ENCODE assay signal across 18 mouse cellular contexts in the genomic region with DNA sequence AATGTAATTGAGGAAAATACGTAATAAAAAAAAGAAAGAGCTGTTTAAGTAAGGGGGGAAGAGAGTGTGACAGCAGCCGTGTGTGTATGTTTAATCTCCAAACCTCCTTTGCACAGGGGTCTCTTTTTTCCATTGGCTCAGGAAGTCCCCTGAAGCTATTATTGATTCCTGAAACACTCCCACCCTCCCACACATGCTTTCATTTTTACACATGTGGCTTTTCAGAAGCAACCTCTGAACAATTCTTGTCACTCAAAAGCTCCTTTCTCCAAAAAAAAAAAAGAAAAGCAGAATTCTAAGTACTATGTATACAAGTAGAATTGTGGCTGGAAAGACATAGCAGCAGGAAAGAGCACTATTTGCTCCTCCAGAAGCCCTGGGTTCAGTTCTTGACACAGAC. TPM values are rescaled to one million over a fixed set of nuclear protein-coding genes. Genes with fewer than 3 reads are reported as not detected.
"Had no signal": no experiment of that assay in that cellular context is flagged by ENCODE, and none has a peak within 500 bp of the region (broad histone marks: within the 10 kb centered on the region; RNA-seq: fewer than 3 reads in every experiment).

No protein-coding gene starts in this region.

- H3K36me3 ChIP-seq: neural tube, embryonic 15.5 days; stomach, embryonic 15.5 days had no signal

- H3K4me2 ChIP-seq: neural tube, embryonic 13.5 days; neural tube, embryonic 15.5 days; stomach, embryonic 15.5 days had no signal

- H3K4me3 ChIP-seq: neural tube, embryonic 13.5 days; neural tube, embryonic 15.5 days; stomach, embryonic 15.5 days had no signal

- H3K9ac ChIP-seq: neural tube, embryonic 13.5 days; neural tube, embryonic 15.5 days; stomach, embryonic 15.5 days had no signal

- H3K4me1 ChIP-seq: neural tube, embryonic 13.5 days; neural tube, embryonic 15.5 days; stomach, embryonic 15.5 days had no signal

- H3K27ac ChIP-seq: neural tube, embryonic 13.5 days; neural tube, embryonic 15.5 days; stomach, embryonic 15.5 days; stomach, postnatal 0 days had no signal

- H3K27me3 ChIP-seq: neural tube, embryonic 13.5 days; neural tube, embryonic 15.5 days; stomach, embryonic 15.5 days had no signal

- H3K9me3 ChIP-seq: neural tube, embryonic 13.5 days; neural tube, embryonic 15.5 days; stomach, embryonic 15.5 days had no signal

- DNase-seq: retina, postnatal 1 day; right cerebral cortex, adult 18-20 months; right cerebral cortex, postnatal 14 days; right cerebral cortex, postnatal 25 days; right cerebral cortex, postnatal 4 days; spleen, adult 18-20 months; thymus, adult 18-20 months; thymus, adult 2 months; thymus, postnatal 14 days; thymus, postnatal 25 days; thymus, postnatal 36 days; thymus, postnatal 4 days had no signal

RNA-seq across cellular contexts. Expression of a gene that starts 52.9 kb away (rescaled TPM):
- polyA plus RNA-seq: small intestine, adult 2 months; spleen, adult 2 months; thymus, adult 2 months had no signal
